Mouse (Mus musculus) small intestine, adult 2 months (tissue): ENCODE results near the gene Actl6b.

Experiments
- CTCF ChIP-seq: fragments of 200-500 bp; IDR thresholded peaks from 2 replicates; pipeline ENCODE4 v1.5.1; 2012; ENCODE audit warnings: low read depth, mild to moderate bottlenecking, control low read depth, inconsistent platforms, low read length, moderate library complexity, mixed read lengths; ENCODE audit not compliant: insufficient replicate concordance, insufficient read length; ENCODE audit errors: extremely low read depth
- POLR2A ChIP-seq: fragments of 200-500 bp; IDR thresholded peaks from 2 replicates; pipeline ENCODE4 v1.6.1; 2012; ENCODE audit warnings: low read depth, mild to moderate bottlenecking, control low read depth, inconsistent platforms, low read length, moderate library complexity

GRCm38 (mm10) chr5:137529221-137529995 is 23.9 kb upstream of the Actl6b start:
- no peak for TF ChIP-seq CTCF
- TF ChIP-seq POLR2A, result no peak
